Mouse (Mus musculus) midbrain, embryonic 14.5 days (tissue): Measurements from ENCODE around the gene Scgb1c1. TPM values are rescaled to one million over a fixed set of nuclear protein-coding genes. Genes with fewer than 3 reads are reported as not detected.

Experiments
- ATAC-seq: fragments of 200-750 bp; cut with Nextera tagmentation; 2 replicates; pipeline ENCODE4 v1.8.0; 2017; ENCODE audit warnings: moderate number of reproducible peaks, moderate library complexity; ENCODE audit not compliant: low FRiP score, low TSS enrichment
- DNase-seq: peaks from one replicate; pipeline ENCODE4 v3.0.0-alpha.2; 2015
- H3K27ac ChIP-seq: fragments of 300-500 bp; sonication (generic); replicated peaks from 2 replicates; pipeline ENCODE4 v1.5.1; 2014; ENCODE audit warnings: mild to moderate bottlenecking, low read depth, low read length, moderate library complexity
- H3K27me3 ChIP-seq: fragments of 300-500 bp; sonication (generic); 2 replicates; pipeline ENCODE4 v1.6.1; 2014; ENCODE audit warnings: low read length, control low read depth, mixed read lengths; ENCODE audit not compliant: control insufficient read depth, insufficient read depth
- H3K36me3 ChIP-seq: fragments of 300-500 bp; sonication (generic); 2 replicates; pipeline ENCODE4 v1.6.1; 2014; ENCODE audit warnings: low read length, control low read depth; ENCODE audit not compliant: control insufficient read depth, insufficient read depth
- H3K4me1 ChIP-seq: fragments of 300-500 bp; sonication (generic); 2 replicates; pipeline ENCODE4 v1.6.1; 2014; ENCODE audit warnings: mild to moderate bottlenecking, antibody characterized with exemption, low read length, control low read depth; ENCODE audit not compliant: control insufficient read depth, insufficient read depth
- H3K4me2 ChIP-seq: fragments of 300-500 bp; sonication (generic); 2 replicates; pipeline ENCODE4 v1.6.1; 2014; ENCODE audit warnings: mild to moderate bottlenecking, low read length, moderate library complexity
- H3K4me3 ChIP-seq: fragments of 300-500 bp; sonication (generic); replicated peaks from 2 replicates; pipeline ENCODE4 v1.5.1; 2014; ENCODE audit warnings: low read depth, low read length
- H3K9ac ChIP-seq: fragments of 300-500 bp; sonication (generic); replicated peaks from 2 replicates; pipeline ENCODE4 v1.6.1; 2014; ENCODE audit warnings: mild to moderate bottlenecking, low read length, moderate library complexity
- H3K9me3 ChIP-seq: fragments of 300-500 bp; sonication (generic); 2 replicates; pipeline ENCODE4 v1.6.1; 2016; ENCODE audit warnings: low read length, control low read depth, mixed read lengths; ENCODE audit not compliant: control insufficient read depth
- WGBS: fragments of 180-500 bp; shearing (Covaris S2); extraction: QIAGEN DNeasy Blood & Tissue Kit; methylation state at CpG from one replicate; pipeline ENCODE4 v1.1.7; 2014; 5-methylcytosine and 5-hydroxymethylcytosine counted together
- polyA plus RNA-seq: library from polyadenylated mRNA; unstranded; fragments of >200 nt; fragmentation: Nextera tagmentation; extraction: Ambion mirVana; gene quantifications from 2 replicates; pipeline ENCODE4 v1.2.1, GENCODE M21; 2014

The Scgb1c1 gene
- polyA plus RNA-seq, 1 experiment from 2014 or later: not detected

GRCm38 (mm10) chr7:140851916-140852315 is 6.6 kb downstream of the Scgb1c1 start:
- Histone ChIP-seq H3K36me3 (peaks cover 35% of the 10 kb centered on the region), H3K4me1 (peaks cover 8% of the 10 kb centered on the region), H3K9me3 (no peaks in the 10 kb centered on the region), H3K4me3 (no peak overlapping the region), H3K4me2 (no peak overlapping the region), H3K9ac (no peak overlapping the region), H3K27ac (no peak overlapping the region), H3K27me3 (no peaks in the 10 kb centered on the region)
- WGBS: 96% methylated on average over 4 of the region's 4 CpGs
- ATAC-seq (no peak), DNase-seq (no peak)

DNA sequence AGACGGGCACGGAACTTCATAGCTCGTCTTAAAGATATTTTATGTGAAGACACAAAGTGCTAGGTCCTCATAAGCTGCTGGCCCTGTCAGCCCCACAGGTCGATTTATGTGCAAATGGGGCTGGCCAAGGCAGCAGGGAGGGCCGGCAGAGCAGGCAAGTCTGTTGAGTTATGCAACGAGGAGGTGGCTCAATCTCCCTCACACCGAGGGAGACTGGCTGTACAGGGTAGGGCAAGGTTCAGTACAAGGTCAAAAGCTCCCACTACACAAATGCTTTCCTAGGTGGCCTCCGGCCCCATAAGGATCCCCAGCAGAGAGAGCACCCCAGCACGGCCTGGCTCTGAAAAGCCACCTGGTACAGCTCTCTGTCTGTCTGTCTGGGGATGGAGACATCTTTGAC is 8.0 kb downstream of the Scgb1c1 start:
- Histone ChIP-seq H3K4me1 (peaks cover 16% of the 10 kb centered on the region), H3K4me2 (no peak overlapping the region), H3K36me3 (peaks cover 37% of the 10 kb centered on the region), H3K4me3 (no peak overlapping the region), H3K27me3 (no peaks in the 10 kb centered on the region), H3K9ac (no peak overlapping the region), H3K27ac (no peak overlapping the region), H3K9me3 (no peaks in the 10 kb centered on the region)
- DNase-seq (no peak), ATAC-seq (no peak)
- WGBS: 89% methylated on average over 9 of the region's 9 CpGs

- ATAC-seq (no peak), DNase-seq (no peak)
- peak overlapping the region; percentile 92; the same call in 1 of the 2 replicates for H3K4me2 ChIP-seq
- H3K36me3 ChIP-seq: peaks cover 47% of the 10 kb centered on the region
- H3K9me3 ChIP-seq: no peaks in the 10 kb centered on the region
- no peaks in the 10 kb centered on the region for H3K27me3 ChIP-seq
- WGBS: 93% methylated on average over 18 of the region's 18 CpGs
- no peak overlapping the region for H3K4me3 ChIP-seq
- peaks cover 22% of the 10 kb centered on the region for H3K4me1 ChIP-seq
- H3K27ac ChIP-seq: no peak overlapping the region
- no peak overlapping the region for H3K9ac ChIP-seq
These were observed 9.1 kb downstream of the Scgb1c1 start for GRCm38 (mm10) chr7:140854483-140854882.

GRCm38 (mm10) chr7:140855181-140855580 is 9.8 kb downstream of the Scgb1c1 start:
- Histone ChIP-seq H3K4me1 (peaks cover 22% of the 10 kb centered on the region), H3K36me3 (peaks cover 54% of the 10 kb centered on the region), H3K9ac (peak overlapping the region; percentile 90; the same call in 1 of the 2 replicates), H3K27ac (no peak overlapping the region), H3K4me2 (peak overlapping the region; percentile 92), H3K9me3 (no peaks in the 10 kb centered on the region), H3K27me3 (no peaks in the 10 kb centered on the region), H3K4me3 (peak overlapping the region; percentile 85)
- ATAC-seq: no peak
- no peak for DNase-seq
- 80% methylated on average over 9 of the region's 9 CpGs for WGBS

DNA sequence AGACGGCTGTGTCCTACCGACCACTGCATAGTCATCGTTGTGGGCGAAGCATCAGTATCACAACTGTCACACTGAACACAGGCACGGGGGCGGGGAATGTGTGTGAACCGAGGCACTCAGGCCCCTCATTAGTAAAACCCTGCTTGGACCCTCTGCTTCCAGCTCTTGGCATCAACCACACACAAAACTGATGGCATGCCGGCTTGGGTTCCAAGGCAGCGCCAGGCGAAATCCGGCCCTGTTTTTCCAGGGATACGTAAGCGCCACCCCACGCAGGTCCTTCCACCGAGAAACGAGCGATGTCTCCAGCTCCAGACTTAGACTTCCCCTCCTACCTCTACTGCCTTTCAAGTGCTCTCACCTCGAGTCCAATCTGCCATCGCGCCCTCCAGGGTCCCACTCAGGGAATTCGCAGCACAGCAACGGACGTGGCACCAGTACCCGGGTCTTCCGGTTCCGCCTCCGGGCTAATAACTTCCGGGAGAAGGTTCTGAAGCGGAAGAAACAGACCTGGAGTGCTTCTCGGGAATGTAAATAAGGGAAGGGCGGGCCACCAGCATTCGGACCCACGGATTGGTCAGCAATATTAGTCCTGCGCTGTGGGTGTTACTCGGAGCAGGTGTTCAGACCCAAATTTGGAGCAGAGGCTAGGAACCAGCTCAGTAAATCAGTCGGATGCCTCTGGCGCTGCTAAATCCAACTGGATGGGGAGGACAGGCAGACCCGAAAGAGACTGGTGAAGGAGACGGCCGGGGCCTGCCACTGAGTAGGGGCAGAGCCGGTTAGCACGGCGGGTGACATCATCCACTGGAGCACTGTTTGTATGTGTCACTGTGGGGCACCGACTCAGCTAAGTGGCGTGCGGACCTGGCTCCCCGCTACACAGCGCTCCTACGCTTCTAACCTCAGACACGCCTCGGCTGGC is 10.8 kb downstream of the Scgb1c1 start, which contains the start of gene Gm45785:
TSS of gene Gm45785 (minus strand) at position 472 of the 925 bp plus-strand sequence.
- 1% methylated on average over 51 of the region's 51 CpGs for WGBS
- peak within 1 kb of the TSS; percentile 85 for H3K4me3 ChIP-seq
- DNase-seq: peak; percentile 93
- H3K9ac ChIP-seq: peak within 1 kb of the TSS; percentile 90
- H3K9me3 ChIP-seq: no peaks in the 10 kb centered on the region
- H3K4me2 ChIP-seq: peak within 1 kb of the TSS; percentile 92
- ATAC-seq: peak; percentile 79
- H3K27ac ChIP-seq: peak within 1 kb of the TSS; percentile 91
- H3K36me3 ChIP-seq: peaks cover 62% of the 10 kb centered on the region
- H3K27me3 ChIP-seq: no peaks in the 10 kb centered on the region
- H3K4me1 ChIP-seq: peaks cover 22% of the 10 kb centered on the region

DNA sequence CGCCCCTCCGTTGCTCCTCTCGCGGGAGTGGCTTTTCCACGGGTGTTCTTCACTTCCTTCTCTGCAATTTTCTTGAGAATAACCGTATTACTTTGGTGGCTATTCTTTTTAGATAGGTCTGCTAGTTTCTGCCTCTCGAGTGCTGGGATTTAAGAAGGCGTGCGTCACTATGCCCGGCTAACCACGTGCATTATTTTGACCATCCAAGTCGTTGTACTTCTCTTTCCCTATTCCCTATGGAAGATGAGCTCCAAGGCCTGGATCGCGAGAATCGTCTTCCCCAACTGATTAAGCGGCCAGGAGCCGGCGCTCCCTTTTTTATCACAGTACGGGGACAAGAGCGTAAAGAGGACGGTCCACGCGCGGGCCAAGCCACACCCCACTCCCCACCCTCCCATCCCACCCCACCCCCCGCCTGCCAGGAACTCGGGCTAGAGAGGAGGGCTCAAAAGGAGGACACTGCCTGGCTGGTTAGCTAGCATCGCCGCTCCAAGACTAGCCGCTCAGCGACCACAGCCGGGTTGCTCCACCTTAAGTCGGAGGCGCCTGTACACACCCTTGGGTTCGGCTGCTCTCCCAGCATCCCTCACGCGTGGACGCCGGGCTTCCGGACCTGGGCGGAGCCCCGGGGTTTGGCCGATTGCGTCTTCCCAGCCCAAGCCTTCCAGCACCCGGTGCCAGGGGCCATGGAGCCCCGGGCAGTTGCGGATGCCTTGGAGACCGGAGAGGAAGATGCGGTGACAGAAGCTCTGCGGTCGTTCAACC is 11.6 kb downstream of the Scgb1c1 start, which contains the start of gene Ric8a:
TSS of gene Ric8a (plus strand) at position 173 of the 765 bp plus-strand sequence.
- peak within 1 kb of the TSS; percentile 92 for H3K4me2 ChIP-seq
- H3K9me3 ChIP-seq: no peaks in the 10 kb centered on the region
- H3K4me1 ChIP-seq: peaks cover 22% of the 10 kb centered on the region
- no peaks in the 10 kb centered on the region for H3K27me3 ChIP-seq
- ATAC-seq (peak; percentile 78), DNase-seq (peak; percentile 87)
- H3K36me3 ChIP-seq: peaks cover 63% of the 10 kb centered on the region
- H3K4me3 ChIP-seq: peak within 1 kb of the TSS; percentile 85
- peak within 1 kb of the TSS; percentile 90 for H3K9ac ChIP-seq
- under 1% methylated on average over 50 of the region's 50 CpGs for WGBS
- peak within 1 kb of the TSS; percentile 91 for H3K27ac ChIP-seq

GRCm38 (mm10) chr7:140857550-140858505 is 12.5 kb downstream of the Scgb1c1 start, which contains the start of gene Bet1l:
Gene Bet1l (minus strand): TSS chr7:140857577.
- WGBS: 40% methylated on average over 40 of the region's 40 CpGs
- H3K4me1 ChIP-seq: peaks cover 22% of the 10 kb centered on the region
- H3K9me3 ChIP-seq: no peaks in the 10 kb centered on the region
- no peaks in the 10 kb centered on the region for H3K27me3 ChIP-seq
- peak within 1 kb of the TSS; percentile 91 for H3K27ac ChIP-seq
- H3K4me3 ChIP-seq: peak within 1 kb of the TSS; percentile 85
- peaks cover 63% of the 10 kb centered on the region for H3K36me3 ChIP-seq
- DNase-seq (no peak), ATAC-seq (peak; percentile 28)
- peak within 1 kb of the TSS; percentile 90 for H3K9ac ChIP-seq
- peak within 1 kb of the TSS; percentile 92 for H3K4me2 ChIP-seq
